Mouse (Mus musculus): Measurements from ENCODE around the gene B3galt5. TPM values are rescaled to one million over a fixed set of nuclear protein-coding genes. Genes with fewer than 3 reads are reported as not detected.

B3galt5 gene
- polyA plus RNA-seq, 1 experiment from 2014 or later = 1.0 TPM

DNA sequence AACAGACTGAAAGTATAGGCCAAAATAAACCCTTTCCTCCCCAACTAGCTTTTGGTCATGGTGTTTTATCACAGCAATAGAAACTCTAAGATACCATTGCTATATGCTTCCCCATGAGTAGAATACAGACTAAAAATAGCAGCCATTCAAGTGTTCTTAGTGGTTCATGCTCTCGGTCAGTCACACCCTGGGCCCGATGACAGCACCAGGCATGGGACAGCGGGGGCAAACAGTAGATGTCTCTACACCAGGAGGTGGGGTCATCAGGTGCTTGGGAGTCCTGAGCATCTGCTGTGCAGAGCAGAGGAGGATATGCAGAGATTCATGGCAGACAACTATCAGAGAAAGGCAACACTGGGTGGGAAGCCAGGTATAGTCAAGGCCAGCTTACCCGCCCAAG lies 22.6 kb upstream of the B3galt5 start:
- no peak overlapping the region for H3K4me3 ChIP-seq (ENCODE audit: low read depth, low read length)

DNA sequence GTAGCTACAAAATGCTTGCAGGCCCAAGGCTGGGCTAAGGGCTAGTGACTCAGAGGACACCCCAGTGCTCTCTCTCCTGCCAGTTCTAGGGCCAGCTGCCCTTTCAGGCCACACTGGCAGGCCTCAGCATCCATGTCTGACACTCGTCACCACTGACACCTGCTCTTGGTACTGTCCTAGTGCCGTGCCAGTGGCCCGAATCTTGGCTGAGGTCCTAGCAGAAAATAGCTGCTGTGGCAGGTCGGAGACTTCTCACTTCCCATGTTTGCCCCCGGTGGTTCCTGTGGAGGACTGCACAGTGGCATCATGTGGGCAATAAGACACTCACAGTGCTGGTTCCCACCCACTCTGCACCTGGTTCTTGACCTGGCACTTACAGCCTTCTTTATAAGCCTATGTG lies 14.1 kb upstream of the B3galt5 start:
- H3K27ac ChIP-seq (ENCODE audit: low read depth, low read length) = no peak overlapping the region
- no peak overlapping the region for H3K9ac ChIP-seq (ENCODE audit: low read depth, low read length)
- no peaks in the 10 kb centered on the region for H3K9me3 ChIP-seq (ENCODE audit: control insufficient read depth, low read length)
- H3K4me1 ChIP-seq (replicated peaks; ENCODE audit: control insufficient read depth, insufficient read depth, low read length) = no peaks in the 10 kb centered on the region
- no peak overlapping the region for H3K4me2 ChIP-seq (replicated peaks; ENCODE audit: low read depth, low read length)
- 76% methylated on average over 5 of the region's 5 CpGs for WGBS
- H3K36me3 ChIP-seq (ENCODE audit: control insufficient read depth, insufficient read depth, low read length) = no peaks in the 10 kb centered on the region
- DNase-seq (ENCODE audit: low spot score) = no peak
- no peak overlapping the region for H3K4me3 ChIP-seq (ENCODE audit: low read depth, low read length)
- no peaks in the 10 kb centered on the region for H3K27me3 ChIP-seq (ENCODE audit: control insufficient read depth, insufficient read depth, low read length)
- no peak for ATAC-seq (ENCODE audit: low FRiP score)

More for the DNA sequence above, 22.6 kb upstream of the B3galt5 start:
- Histone ChIP-seq H3K4me2 (replicated peaks; ENCODE audit: low read depth, low read length) (no peak overlapping the region), H3K27me3 (ENCODE audit: control insufficient read depth, insufficient read depth, low read length) (no peaks in the 10 kb centered on the region), H3K27ac (ENCODE audit: low read depth, low read length) (no peak overlapping the region), H3K9me3 (ENCODE audit: control insufficient read depth, low read length) (no peaks in the 10 kb centered on the region), H3K36me3 (ENCODE audit: control insufficient read depth, insufficient read depth, low read length) (no peaks in the 10 kb centered on the region), H3K9ac (ENCODE audit: low read depth, low read length) (no peak overlapping the region), H3K4me1 (replicated peaks; ENCODE audit: control insufficient read depth, insufficient read depth, low read length) (no peaks in the 10 kb centered on the region)
- 92% methylated on average over 4 of the region's 4 CpGs for WGBS
- ATAC-seq (ENCODE audit: low FRiP score) = no peak
- no peak for DNase-seq (ENCODE audit: low spot score)

DNA sequence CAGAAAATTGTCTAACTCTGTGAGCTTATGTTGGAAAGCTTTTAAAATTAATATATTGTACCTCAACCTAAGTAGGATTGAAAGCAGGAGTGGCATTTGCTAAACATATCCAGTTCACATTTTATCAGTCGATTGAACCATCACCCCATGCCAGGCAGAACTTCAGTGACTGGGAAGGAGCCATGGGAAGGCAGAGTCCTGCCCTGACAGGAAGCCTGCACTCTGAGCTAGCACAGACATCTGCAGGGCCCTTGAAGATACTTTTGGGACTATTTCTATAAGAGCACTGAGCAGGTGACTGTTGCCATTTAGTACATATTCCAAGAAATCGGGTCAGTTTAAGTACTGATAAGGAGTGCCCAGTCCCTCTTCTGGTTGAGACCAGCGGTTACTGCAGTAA lies 13.6 kb upstream of the B3galt5 start:
- 83% methylated on average over 3 of the region's 3 CpGs for WGBS
- no peak for ATAC-seq (ENCODE audit: low FRiP score)
- Histone ChIP-seq H3K4me1 (replicated peaks; ENCODE audit: control insufficient read depth, insufficient read depth, low read length) (no peaks in the 10 kb centered on the region), H3K27ac (ENCODE audit: low read depth, low read length) (no peak overlapping the region), H3K4me2 (replicated peaks; ENCODE audit: low read depth, low read length) (no peak overlapping the region), H3K9ac (ENCODE audit: low read depth, low read length) (no peak overlapping the region), H3K9me3 (ENCODE audit: control insufficient read depth, low read length) (no peaks in the 10 kb centered on the region), H3K4me3 (ENCODE audit: low read depth, low read length) (no peak overlapping the region), H3K27me3 (ENCODE audit: control insufficient read depth, insufficient read depth, low read length) (no peaks in the 10 kb centered on the region), H3K36me3 (ENCODE audit: control insufficient read depth, insufficient read depth, low read length) (no peaks in the 10 kb centered on the region)
- DNase-seq (ENCODE audit: low spot score) = no peak

DNA sequence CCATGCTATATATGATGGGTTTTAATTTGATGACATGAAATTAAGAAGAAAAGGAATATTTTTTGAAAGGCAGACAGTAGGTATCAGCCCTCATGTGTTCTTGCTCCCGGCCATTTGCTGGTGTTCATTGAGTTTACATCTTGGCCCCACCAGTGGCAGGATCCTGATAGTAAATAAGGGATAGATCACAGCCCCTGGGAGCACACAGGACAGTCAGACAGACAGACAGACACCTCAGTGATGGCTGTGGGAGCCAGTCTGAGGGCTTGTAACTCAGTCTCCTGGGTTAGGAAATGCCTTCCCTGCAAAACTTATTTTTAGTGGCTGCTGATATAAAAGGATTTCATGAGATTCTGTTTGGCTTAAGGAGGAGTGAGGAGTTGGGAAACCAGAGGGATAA lies 13.1 kb upstream of the B3galt5 start:
- WGBS = 78% methylated on average over 1 of the region's 1 CpGs
- H3K4me3 ChIP-seq (ENCODE audit: low read depth, low read length) = no peak overlapping the region
- no peak overlapping the region for H3K27ac ChIP-seq (ENCODE audit: low read depth, low read length)
- ATAC-seq (ENCODE audit: low FRiP score) (no peak), DNase-seq (ENCODE audit: low spot score) (no peak)
- H3K4me1 ChIP-seq (replicated peaks; ENCODE audit: control insufficient read depth, insufficient read depth, low read length) = no peaks in the 10 kb centered on the region
- H3K9me3 ChIP-seq (ENCODE audit: control insufficient read depth, low read length) = no peaks in the 10 kb centered on the region
- no peak overlapping the region for H3K9ac ChIP-seq (ENCODE audit: low read depth, low read length)
- no peak overlapping the region for H3K4me2 ChIP-seq (replicated peaks; ENCODE audit: low read depth, low read length)
- H3K36me3 ChIP-seq (ENCODE audit: control insufficient read depth, insufficient read depth, low read length) = no peaks in the 10 kb centered on the region
- no peaks in the 10 kb centered on the region for H3K27me3 ChIP-seq (ENCODE audit: control insufficient read depth, insufficient read depth, low read length)

DNA sequence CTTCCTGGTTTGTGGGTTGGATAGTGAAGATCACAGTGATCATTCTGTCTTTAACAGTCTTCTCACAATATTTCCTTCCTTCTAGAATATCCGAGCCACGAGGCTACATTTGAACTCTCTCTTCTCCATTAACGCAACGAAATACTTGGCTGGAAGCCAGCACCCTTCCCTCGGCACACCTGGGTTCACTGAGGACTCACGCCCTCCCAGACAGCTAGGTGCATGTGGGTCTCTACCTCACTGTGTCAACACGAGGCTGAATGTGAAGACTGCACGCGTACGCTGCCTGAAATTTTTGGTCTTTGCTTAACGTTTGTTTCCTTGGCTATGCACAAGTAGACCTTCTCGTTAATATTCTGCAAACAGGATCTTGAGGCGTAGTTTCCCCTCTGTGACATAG lies 7.2 kb upstream of the B3galt5 start:
- ATAC-seq (ENCODE audit: low FRiP score) (no peak), DNase-seq (ENCODE audit: low spot score) (no peak)
- H3K4me2 ChIP-seq (replicated peaks; ENCODE audit: low read depth, low read length) = no peak overlapping the region
- no peak overlapping the region for H3K4me3 ChIP-seq (ENCODE audit: low read depth, low read length)
- WGBS = 86% methylated on average over 13 of the region's 13 CpGs
- H3K9me3 ChIP-seq (ENCODE audit: control insufficient read depth, low read length) = no peaks in the 10 kb centered on the region
- no peaks in the 10 kb centered on the region for H3K27me3 ChIP-seq (ENCODE audit: control insufficient read depth, insufficient read depth, low read length)
- no peak overlapping the region for H3K27ac ChIP-seq (ENCODE audit: low read depth, low read length)
- no peak overlapping the region for H3K9ac ChIP-seq (ENCODE audit: low read depth, low read length)
- no peaks in the 10 kb centered on the region for H3K4me1 ChIP-seq (replicated peaks; ENCODE audit: control insufficient read depth, insufficient read depth, low read length)
- no peaks in the 10 kb centered on the region for H3K36me3 ChIP-seq (ENCODE audit: control insufficient read depth, insufficient read depth, low read length)

GRCm38 (mm10) chr16:96229044-96229555 lies 6.5 kb upstream of the B3galt5 start:
- DNase-seq (ENCODE audit: low spot score) = no peak

GRCm38 (mm10) chr16:96230411-96230810 lies 5.2 kb upstream of the B3galt5 start:
- H3K9ac ChIP-seq (ENCODE audit: low read depth, low read length) = no peak overlapping the region
- peak; percentile 80; the same call in 1 of the 2 replicates for ATAC-seq (ENCODE audit: low FRiP score)
- H3K4me2 ChIP-seq (replicated peaks; ENCODE audit: low read depth, low read length) = no peak overlapping the region
- DNase-seq (ENCODE audit: low spot score) = peak; percentile 91
- H3K4me3 ChIP-seq (ENCODE audit: low read depth, low read length) = no peak overlapping the region
- H3K27ac ChIP-seq (ENCODE audit: low read depth, low read length) = no peak overlapping the region
- H3K36me3 ChIP-seq (ENCODE audit: control insufficient read depth, insufficient read depth, low read length) = no peaks in the 10 kb centered on the region
- 29% methylated on average over 11 of the region's 11 CpGs for WGBS
- no peaks in the 10 kb centered on the region for H3K4me1 ChIP-seq (replicated peaks; ENCODE audit: control insufficient read depth, insufficient read depth, low read length)
- no peaks in the 10 kb centered on the region for H3K9me3 ChIP-seq (ENCODE audit: control insufficient read depth, low read length)
- no peaks in the 10 kb centered on the region for H3K27me3 ChIP-seq (ENCODE audit: control insufficient read depth, insufficient read depth, low read length)

More at GRCm38 (mm10) chr16:96229044-96229555, 6.5 kb upstream of the B3galt5 start:
- no peak for ATAC-seq (ENCODE audit: low FRiP score)
- H3K36me3 ChIP-seq (ENCODE audit: control insufficient read depth, insufficient read depth, low read length) = no peaks in the 10 kb centered on the region
- H3K4me1 ChIP-seq (replicated peaks; ENCODE audit: control insufficient read depth, insufficient read depth, low read length) = no peaks in the 10 kb centered on the region
- no peak overlapping the region for H3K4me2 ChIP-seq (replicated peaks; ENCODE audit: low read depth, low read length)
- H3K4me3 ChIP-seq (ENCODE audit: low read depth, low read length) = no peak overlapping the region
- H3K9ac ChIP-seq (ENCODE audit: low read depth, low read length) = no peak overlapping the region
- no peak overlapping the region for H3K27ac ChIP-seq (ENCODE audit: low read depth, low read length)
- no peaks in the 10 kb centered on the region for H3K27me3 ChIP-seq (ENCODE audit: control insufficient read depth, insufficient read depth, low read length)
- 51% methylated on average over 8 of the region's 8 CpGs for WGBS
- no peaks in the 10 kb centered on the region for H3K9me3 ChIP-seq (ENCODE audit: control insufficient read depth, low read length)

- ATAC-seq (ENCODE audit: low FRiP score) = no peak
- Histone ChIP-seq H3K27ac (ENCODE audit: low read depth, low read length) (no peak overlapping the region), H3K9me3 (ENCODE audit: control insufficient read depth, low read length) (no peaks in the 10 kb centered on the region), H3K4me1 (replicated peaks; ENCODE audit: control insufficient read depth, insufficient read depth, low read length) (no peaks in the 10 kb centered on the region), H3K36me3 (ENCODE audit: control insufficient read depth, insufficient read depth, low read length) (no peaks in the 10 kb centered on the region), H3K27me3 (ENCODE audit: control insufficient read depth, insufficient read depth, low read length) (no peaks in the 10 kb centered on the region), H3K4me2 (replicated peaks; ENCODE audit: low read depth, low read length) (no peak overlapping the region), H3K9ac (ENCODE audit: low read depth, low read length) (no peak overlapping the region), H3K4me3 (ENCODE audit: low read depth, low read length) (no peak overlapping the region)
- WGBS = 94% methylated on average over 4 of the region's 4 CpGs
- DNase-seq (ENCODE audit: low spot score) = no peak
These were observed 4.3 kb upstream of the B3galt5 start for GRCm38 (mm10) chr16:96231251-96231650.

DNA sequence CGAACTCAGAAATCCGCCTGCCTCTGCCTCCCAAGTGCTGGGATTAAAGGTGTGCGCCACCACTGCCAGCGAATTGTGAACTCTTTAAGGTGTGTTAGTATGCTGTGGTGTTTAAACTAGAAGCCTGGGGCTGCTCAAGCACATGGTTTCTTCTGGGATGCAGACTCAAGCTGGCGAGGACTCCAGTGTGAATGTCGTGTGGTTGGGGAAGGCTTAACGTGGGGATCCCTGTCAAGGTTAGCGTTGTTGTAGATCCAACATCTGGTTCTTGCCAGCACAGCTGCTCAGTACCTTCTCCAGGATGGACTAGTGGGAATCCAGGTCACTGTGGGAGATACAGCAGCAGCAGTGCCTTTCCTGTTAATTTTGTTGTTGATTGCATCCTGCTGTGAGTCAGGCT lies 3.6 kb upstream of the B3galt5 start:
- no peak for ATAC-seq (ENCODE audit: low FRiP score)
- DNase-seq (ENCODE audit: low spot score) = no peak
- Histone ChIP-seq H3K4me2 (replicated peaks; ENCODE audit: low read depth, low read length) (no peak overlapping the region), H3K4me1 (replicated peaks; ENCODE audit: control insufficient read depth, insufficient read depth, low read length) (no peaks in the 10 kb centered on the region), H3K9ac (ENCODE audit: low read depth, low read length) (no peak overlapping the region), H3K36me3 (ENCODE audit: control insufficient read depth, insufficient read depth, low read length) (no peaks in the 10 kb centered on the region), H3K27me3 (ENCODE audit: control insufficient read depth, insufficient read depth, low read length) (no peaks in the 10 kb centered on the region), H3K9me3 (ENCODE audit: control insufficient read depth, low read length) (no peaks in the 10 kb centered on the region), H3K27ac (ENCODE audit: low read depth, low read length) (no peak overlapping the region), H3K4me3 (ENCODE audit: low read depth, low read length) (no peak overlapping the region)
- WGBS = 84% methylated on average over 8 of the region's 8 CpGs
